Mouse (Mus musculus): Measurements from ENCODE around the gene Car4. TPM values are rescaled to one million over a fixed set of nuclear protein-coding genes. Genes with fewer than 3 reads are reported as not detected.

Gene Car4
- polyA plus RNA-seq, 1 experiment from 2014 or later, result not detected

- Histone ChIP-seq H3K4me1 (ENCODE audit: insufficient read depth) (no peaks in the 10 kb centered on the region), H3K9ac (replicated peaks) (no peak overlapping the region), H3K27me3 (ENCODE audit: insufficient read depth, low read length) (no peaks in the 10 kb centered on the region), H3K4me2 (ENCODE audit: low read depth, low read length) (no peak overlapping the region), H3K36me3 (replicated peaks; ENCODE audit: insufficient read depth, low read length) (peaks cover 41% of the 10 kb centered on the region), H3K4me3 (ENCODE audit: low read depth, low read length) (no peak overlapping the region), H3K9me3 (ENCODE audit: low read length) (no peaks in the 10 kb centered on the region), H3K27ac (ENCODE audit: low read depth) (no peak overlapping the region)
- no peak for TF ChIP-seq CTCF (IDR thresholded peaks at IDR 0.05; ENCODE audit: low read depth)
- TF ChIP-seq EP300 (IDR thresholded peaks at IDR 0.05; ENCODE audit: low read depth), result no peak
- ATAC-seq (no peak), DNase-seq (no peak)
- 97% methylated on average over 1 of the region's 1 CpGs for WGBS (ENCODE audit: insufficient replicate concordance)
Observed at GRCm38 (mm10) chr11:84995241-84995640, 37.7 kb downstream of the Car4 start.

GRCm38 (mm10) chr11:85003566-85003965 is 46.0 kb downstream of the Car4 start:
- ATAC-seq (peak; percentile 64; the same call in 1 of the 2 replicates), DNase-seq (no peak)
- Histone ChIP-seq H3K9ac (replicated peaks) (no peak overlapping the region), H3K4me2 (ENCODE audit: low read depth, low read length) (no peak overlapping the region), H3K4me3 (ENCODE audit: low read depth, low read length) (no peak overlapping the region), H3K9me3 (ENCODE audit: low read length) (no peaks in the 10 kb centered on the region), H3K27me3 (ENCODE audit: insufficient read depth, low read length) (no peaks in the 10 kb centered on the region), H3K4me1 (ENCODE audit: insufficient read depth) (no peaks in the 10 kb centered on the region), H3K36me3 (replicated peaks; ENCODE audit: insufficient read depth, low read length) (peaks cover 61% of the 10 kb centered on the region), H3K27ac (ENCODE audit: low read depth) (no peak overlapping the region)
- WGBS (ENCODE audit: insufficient replicate concordance), result 65% methylated on average over 3 of the region's 3 CpGs
- TF ChIP-seq CTCF (IDR thresholded peaks at IDR 0.05; ENCODE audit: low read depth), result no peak
- TF ChIP-seq EP300 (IDR thresholded peaks at IDR 0.05; ENCODE audit: low read depth), result peak; percentile 34; the same call in 1 of the 2 replicates

GRCm38 (mm10) chr11:85013121-85013520 is 55.5 kb downstream of the Car4 start:
- no peaks in the 10 kb centered on the region for H3K4me1 ChIP-seq (ENCODE audit: insufficient read depth)
- no peaks in the 10 kb centered on the region for H3K9me3 ChIP-seq (ENCODE audit: low read length)
- ATAC-seq (no peak), DNase-seq (no peak)
- H3K4me2 ChIP-seq (ENCODE audit: low read depth, low read length), result no peak overlapping the region
- peaks cover 40% of the 10 kb centered on the region for H3K36me3 ChIP-seq (replicated peaks; ENCODE audit: insufficient read depth, low read length)
- H3K9ac ChIP-seq (replicated peaks), result no peak overlapping the region
- H3K4me3 ChIP-seq (ENCODE audit: low read depth, low read length), result no peak overlapping the region
- TF ChIP-seq EP300 (IDR thresholded peaks at IDR 0.05; ENCODE audit: low read depth) (no peak), CTCF (IDR thresholded peaks at IDR 0.05; ENCODE audit: low read depth) (peak; percentile 24; the same call in 1 of the 2 replicates)
- no peak overlapping the region for H3K27ac ChIP-seq (ENCODE audit: low read depth)
- no peaks in the 10 kb centered on the region for H3K27me3 ChIP-seq (ENCODE audit: insufficient read depth, low read length)

Other genes with a start within 250 kb of the Car4 start
- gene Mrm1, start 138.3 kb upstream of the Car4 start, polyA plus RNA-seq (2015; fragmentation: Nextera tagmentation; extraction: Ambion mirVana), result 7.4 and 8.4 TPM in 2 replicates
- 86.1 and 91.1 TPM in 2 replicates for gene Dhrs11, start 128.8 kb upstream of the Car4 start, polyA plus RNA-seq (2015; fragmentation: Nextera tagmentation; extraction: Ambion mirVana)
- 44.7 and 56.3 TPM in 2 replicates for gene Ggnbp2, start 87.0 kb upstream of the Car4 start, polyA plus RNA-seq (2015; fragmentation: Nextera tagmentation; extraction: Ambion mirVana)
- gene Myo19, start 77.6 kb upstream of the Car4 start, polyA plus RNA-seq (2015; fragmentation: Nextera tagmentation; extraction: Ambion mirVana), result 1.7 and 1.8 TPM in 2 replicates
- gene Pigw, start 77.5 kb upstream of the Car4 start, polyA plus RNA-seq (2015; fragmentation: Nextera tagmentation; extraction: Ambion mirVana), result 1.3 and 1.4 TPM in 2 replicates
- gene Znhit3, start 41.4 kb upstream of the Car4 start, polyA plus RNA-seq (2015; fragmentation: Nextera tagmentation; extraction: Ambion mirVana), result 20.1 and 21.8 TPM in 2 replicates
- 4.7 and 6.1 TPM in 2 replicates for gene Usp32, start 182.4 kb downstream of the Car4 start, polyA plus RNA-seq (2015; fragmentation: Nextera tagmentation; extraction: Ambion mirVana)
- gene 1700125H20Rik, start 212.6 kb downstream of the Car4 start, polyA plus RNA-seq (2015; fragmentation: Nextera tagmentation; extraction: Ambion mirVana), result 0.16 and 0.33 TPM in 2 replicates